13 mouse cellular contexts compared by ENCODE assay signal in genomic region chr13:107407674-107408026, GRCm38 (mm10).
DNase-seq lines count a peak whose midpoint lies in the region; ATAC-seq and TF ChIP-seq lines count a peak whose summit lies in the region.
"Had no signal": no experiment of that assay in that cellular context is flagged by ENCODE, and none has a peak within 500 bp of the region (broad histone marks: within the 10 kb centered on the region; RNA-seq: fewer than 3 reads in every experiment).

No protein-coding gene starts in this region.

- no peak overlapping the region for H3K4me3 ChIP-seq in hindbrain, embryonic 15.5 days
- no peak overlapping the region for H3K4me3 ChIP-seq in hindbrain, embryonic 12.5 days
- no peak overlapping the region for H3K4me3 ChIP-seq in neural tube, embryonic 15.5 days (replicated peaks)
- H3K4me3 ChIP-seq in forebrain, embryonic 16.5 days (replicated peaks; ENCODE audit: low read length), result no peak overlapping the region
- H3K4me3 ChIP-seq in intestine, postnatal 0 days (ENCODE audit: low read depth, low read length), result no peak overlapping the region
- H3K4me3 ChIP-seq: embryonic facial prominence, embryonic 12.5 days; liver, embryonic 15.5 days had no signal

- no peak for DNase-seq in neural tube, embryonic 10.5 days (ENCODE audit: extremely low spot score, low spot score)
- DNase-seq in thymus, postnatal 36 days, result no peak
- DNase-seq: adrenal gland, postnatal 14 days; gastrocnemius, postnatal 10 days; kidney, postnatal 4 days; thymus, adult 18-20 months had no signal

- peaks cover 12% of the 10 kb centered on the region for H3K4me1 ChIP-seq in hindbrain, embryonic 15.5 days (replicated peaks)
- H3K4me1 ChIP-seq in hindbrain, embryonic 12.5 days, result no peaks in the 10 kb centered on the region
- H3K4me1 ChIP-seq in neural tube, embryonic 15.5 days, result no peaks in the 10 kb centered on the region
- H3K4me1 ChIP-seq in forebrain, embryonic 16.5 days (replicated peaks; ENCODE audit: control insufficient read depth, insufficient read depth, low read length), result peaks cover 16% of the 10 kb centered on the region
- no peaks in the 10 kb centered on the region for H3K4me1 ChIP-seq in intestine, postnatal 0 days (replicated peaks; ENCODE audit: control insufficient read depth, insufficient read depth, low read length)
- H3K4me1 ChIP-seq: embryonic facial prominence, embryonic 12.5 days; liver, embryonic 15.5 days had no signal

- H3K27ac ChIP-seq in hindbrain, embryonic 15.5 days (replicated peaks), result peak overlapping the region; percentile 55
- no peak overlapping the region for H3K27ac ChIP-seq in hindbrain, embryonic 12.5 days
- H3K27ac ChIP-seq in neural tube, embryonic 15.5 days (replicated peaks), result peak overlapping the region; percentile 30; the same call in 1 of the 2 replicates
- H3K27ac ChIP-seq in forebrain, embryonic 16.5 days (ENCODE audit: low read length), result peak overlapping the region; percentile 29
- H3K27ac ChIP-seq in intestine, postnatal 0 days (ENCODE audit: low read depth, low read length), result no peak overlapping the region
- H3K27ac ChIP-seq: embryonic facial prominence, embryonic 12.5 days; liver, embryonic 15.5 days had no signal

- no peaks in the 10 kb centered on the region for H3K9me3 ChIP-seq in hindbrain, embryonic 15.5 days
- H3K9me3 ChIP-seq in hindbrain, embryonic 12.5 days (replicated peaks), result no peaks in the 10 kb centered on the region
- no peaks in the 10 kb centered on the region for H3K9me3 ChIP-seq in neural tube, embryonic 15.5 days (replicated peaks)
- no peaks in the 10 kb centered on the region for H3K9me3 ChIP-seq in forebrain, embryonic 16.5 days (ENCODE audit: control insufficient read depth, low read length)
- H3K9me3 ChIP-seq in intestine, postnatal 0 days (ENCODE audit: control insufficient read depth), result no peaks in the 10 kb centered on the region
- H3K9me3 ChIP-seq: embryonic facial prominence, embryonic 12.5 days; liver, embryonic 15.5 days had no signal

- TF ChIP-seq CTCF in intestine, postnatal 0 days (IDR thresholded peaks at IDR 0.05; ENCODE audit: low read depth), result no peak

- 0 out of 2 replicates have a peak overlapping the region, but pooled peaks have one; percentile 2 for H3K4me2 ChIP-seq in hindbrain, embryonic 15.5 days
- no peak overlapping the region for H3K4me2 ChIP-seq in hindbrain, embryonic 12.5 days (replicated peaks)
- no peak overlapping the region for H3K4me2 ChIP-seq in neural tube, embryonic 15.5 days
- H3K4me2 ChIP-seq in forebrain, embryonic 16.5 days (ENCODE audit: low read length), result peak overlapping the region; percentile 9; the same call in 1 of the 2 replicates
- H3K4me2 ChIP-seq in intestine, postnatal 0 days (replicated peaks; ENCODE audit: low read depth), result no peak overlapping the region
- H3K4me2 ChIP-seq: embryonic facial prominence, embryonic 12.5 days; liver, embryonic 15.5 days had no signal

- no peaks in the 10 kb centered on the region for H3K27me3 ChIP-seq in hindbrain, embryonic 15.5 days
- H3K27me3 ChIP-seq in hindbrain, embryonic 12.5 days, result no peaks in the 10 kb centered on the region
- H3K27me3 ChIP-seq in neural tube, embryonic 15.5 days (replicated peaks), result no peaks in the 10 kb centered on the region
- no peaks in the 10 kb centered on the region for H3K27me3 ChIP-seq in forebrain, embryonic 16.5 days (replicated peaks; ENCODE audit: control insufficient read depth, insufficient read depth, low read length)
- H3K27me3 ChIP-seq in intestine, postnatal 0 days (replicated peaks; ENCODE audit: control insufficient read depth, insufficient read depth, low read length), result no peaks in the 10 kb centered on the region
- H3K27me3 ChIP-seq: embryonic facial prominence, embryonic 12.5 days; liver, embryonic 15.5 days had no signal

- no peaks in the 10 kb centered on the region for H3K36me3 ChIP-seq in hindbrain, embryonic 15.5 days
- no peaks in the 10 kb centered on the region for H3K36me3 ChIP-seq in hindbrain, embryonic 12.5 days
- H3K36me3 ChIP-seq in neural tube, embryonic 15.5 days, result no peaks in the 10 kb centered on the region
- H3K36me3 ChIP-seq in forebrain, embryonic 16.5 days (ENCODE audit: control insufficient read depth, insufficient read depth), result no peaks in the 10 kb centered on the region
- no peaks in the 10 kb centered on the region for H3K36me3 ChIP-seq in intestine, postnatal 0 days (ENCODE audit: control insufficient read depth, insufficient read depth)
- H3K36me3 ChIP-seq: embryonic facial prominence, embryonic 12.5 days; liver, embryonic 15.5 days had no signal

- 0 out of 2 replicates have a peak, but pooled peaks have one; percentile 51 for ATAC-seq in hindbrain, embryonic 15.5 days (ENCODE audit: low FRiP score, low read depth)
- no peak for ATAC-seq in hindbrain, embryonic 12.5 days (ENCODE audit: low FRiP score)
- no peak for ATAC-seq in neural tube, embryonic 15.5 days (ENCODE audit: low FRiP score)
- ATAC-seq in forebrain, embryonic 16.5 days, result peak; percentile 75
- ATAC-seq in intestine, postnatal 0 days, result no peak

- 50% methylated on average over 5 of the region's 5 CpGs for WGBS in hindbrain, embryonic 15.5 days
- 79% methylated on average over 5 of the region's 5 CpGs for WGBS in hindbrain, embryonic 12.5 days
- WGBS in neural tube, embryonic 15.5 days, result 59% methylated on average over 5 of the region's 5 CpGs
- 15% methylated on average over 5 of the region's 5 CpGs for WGBS in forebrain, embryonic 16.5 days
- 70% methylated on average over 5 of the region's 5 CpGs for WGBS in intestine, postnatal 0 days

- no peak overlapping the region for H3K9ac ChIP-seq in hindbrain, embryonic 15.5 days
- H3K9ac ChIP-seq in hindbrain, embryonic 12.5 days, result no peak overlapping the region
- no peak overlapping the region for H3K9ac ChIP-seq in neural tube, embryonic 15.5 days (replicated peaks)
- H3K9ac ChIP-seq in forebrain, embryonic 16.5 days (replicated peaks; ENCODE audit: low read depth, low read length), result no peak overlapping the region
- H3K9ac ChIP-seq in intestine, postnatal 0 days (ENCODE audit: low read depth, low read length), result no peak overlapping the region
- H3K9ac ChIP-seq: embryonic facial prominence, embryonic 12.5 days; liver, embryonic 15.5 days had no signal

Comparison
In these comparisons a context has a peak if more than half of its experiments do, and no peak if none do; other contexts are left out.
1. ATAC-seq: peak in hindbrain, embryonic 15.5 days (single experiment) and forebrain, embryonic 16.5 days (single experiment); none in hindbrain, embryonic 12.5 days (single experiment), neural tube, embryonic 15.5 days (single experiment) and intestine, postnatal 0 days (single experiment).
2. H3K27ac ChIP-seq: peak in hindbrain, embryonic 15.5 days (single experiment), neural tube, embryonic 15.5 days (single experiment) and forebrain, embryonic 16.5 days (single experiment); none in hindbrain, embryonic 12.5 days (single experiment) and intestine, postnatal 0 days (single experiment).
3. H3K4me2 ChIP-seq: peak in hindbrain, embryonic 15.5 days (single experiment) and forebrain, embryonic 16.5 days (single experiment); none in hindbrain, embryonic 12.5 days (single experiment), neural tube, embryonic 15.5 days (single experiment) and intestine, postnatal 0 days (single experiment).